7 mouse cellular contexts compared by ENCODE assay signal in genomic region chr17:48336857-48337256, GRCm38 (mm10). TPM values are rescaled to one million over a fixed set of nuclear protein-coding genes. Genes with fewer than 3 reads are reported as not detected.
DNase-seq lines count a peak whose midpoint lies in the region; ATAC-seq lines count a peak whose summit lies in the region.

No protein-coding gene starts in this region.

- no peak overlapping the region for H3K4me3 ChIP-seq in embryonic facial prominence, embryonic 14.5 days (ENCODE audit: low read depth, low read length)

- 4% methylated on average over 6 of the region's 6 CpGs for WGBS in embryonic facial prominence, embryonic 14.5 days

- no peaks in the 10 kb centered on the region for H3K36me3 ChIP-seq in embryonic facial prominence, embryonic 14.5 days (ENCODE audit: control insufficient read depth, insufficient read depth, low read length)

- intact Hi-C loops in heart, postnatal 36 days (cut with DNase I), result loop anchor here (1.0 to 10.0 kb wide), 2 partner anchors 62 to 542 kb away; no protein-coding TSS in a partner anchor

- no peak for ATAC-seq in embryonic facial prominence, embryonic 14.5 days (ENCODE audit: low read depth)

- no peaks in the 10 kb centered on the region for H3K9me3 ChIP-seq in embryonic facial prominence, embryonic 14.5 days (ENCODE audit: control insufficient read depth, low read length)

- H3K4me1 ChIP-seq in embryonic facial prominence, embryonic 14.5 days (ENCODE audit: control insufficient read depth, insufficient read depth, low read length), result no peaks in the 10 kb centered on the region

- peak; percentile 55 for DNase-seq in MEL-GATA-1-ER (ENCODE audit: extremely low read depth, low read depth)
- peak; percentile 88 for DNase-seq in adrenal gland, postnatal 25 days
- peak; percentile 62 for DNase-seq in embryonic facial prominence, embryonic 14.5 days (ENCODE audit: low spot score)
- peak; percentile 85 to 89 for DNase-seq in heart, postnatal 36 days
- DNase-seq in layer of hippocampus, postnatal 25 days (ENCODE audit: extremely low spot score in 1 of 2, low spot score in 1 of 2), result peak; percentile 71 to 95
- peak; percentile 69 to 84 for DNase-seq in lung, postnatal 4 days
- DNase-seq in spleen, adult 12 weeks (ENCODE audit: low spot score), result peak; percentile 64

- H3K27ac ChIP-seq in embryonic facial prominence, embryonic 14.5 days (replicated peaks; ENCODE audit: low read depth, low read length), result no peak overlapping the region

- no peaks in the 10 kb centered on the region for H3K27me3 ChIP-seq in embryonic facial prominence, embryonic 14.5 days (replicated peaks; ENCODE audit: control insufficient read depth, insufficient read depth, low read length)

- H3K9ac ChIP-seq in embryonic facial prominence, embryonic 14.5 days (ENCODE audit: low read depth, low read length), result no peak overlapping the region

- no peak overlapping the region for H3K4me2 ChIP-seq in embryonic facial prominence, embryonic 14.5 days (ENCODE audit: low read depth, low read length)

RNA-seq across cellular contexts. Expression of gene Trem2, which starts 9.3 kb away (rescaled TPM):
- 1.00 and 1.7 TPM in 2 replicates for total RNA-seq in adrenal gland, postnatal 25 days (2021)
- polyA plus RNA-seq in embryonic facial prominence, embryonic 14.5 days (2014; fragmentation: Nextera tagmentation; extraction: Ambion mirVana), result 5.4 and 6.6 TPM in 2 replicates
- total RNA-seq in heart, postnatal 36 days (2021), result 1 to 10 TPM; 1.5 to 2.2 TPM
- total RNA-seq in layer of hippocampus, postnatal 25 days (2021), result 10 to 100 TPM; 10.5 to 13.0 TPM

RNA-seq across cellular contexts. Expression of gene B430306N03Rik, which starts 20.9 kb away (rescaled TPM):
- 0.12 TPM in 1 of 2 replicates, not detected in the other for total RNA-seq in adrenal gland, postnatal 25 days (2021)
- 0.07 and 1.0 TPM in 2 replicates for polyA plus RNA-seq in embryonic facial prominence, embryonic 14.5 days (2014; fragmentation: Nextera tagmentation; extraction: Ambion mirVana)
- under 1 TPM; 0.17 to 0.41 TPM for total RNA-seq in heart, postnatal 36 days (2021)
- total RNA-seq in layer of hippocampus, postnatal 25 days (2021), result under 1 TPM in 1 of 2 experiments, not detected in 1; 0.12 TPM

RNA-seq across cellular contexts. Expression of gene Treml1, which starts 22.9 kb away (rescaled TPM):
- not detected in 2 replicates for total RNA-seq in adrenal gland, postnatal 25 days (2021)
- polyA plus RNA-seq in embryonic facial prominence, embryonic 14.5 days (2014; fragmentation: Nextera tagmentation; extraction: Ambion mirVana), result 0.50 and 1.1 TPM in 2 replicates
- total RNA-seq in heart, postnatal 36 days (2021), result under 1 TPM; 0.35 to 0.36 TPM
- not detected for total RNA-seq in layer of hippocampus, postnatal 25 days (2021)

RNA-seq across cellular contexts. Expression of gene Treml2, which starts 37.6 kb away (rescaled TPM):
- 0.15 TPM in 1 of 2 replicates, not detected in the other for total RNA-seq in adrenal gland, postnatal 25 days (2021)
- 0.14 and 0.28 TPM in 2 replicates for polyA plus RNA-seq in embryonic facial prominence, embryonic 14.5 days (2014; fragmentation: Nextera tagmentation; extraction: Ambion mirVana)
- total RNA-seq in heart, postnatal 36 days (2021), result under 1 TPM; 0.58 to 0.62 TPM
- under 1 TPM; 0.15 to 0.40 TPM for total RNA-seq in layer of hippocampus, postnatal 25 days (2021)
